Mouse (Mus musculus) cortical plate, adult 2 months (tissue): ENCODE results near the gene Atp5d. TPM values are rescaled to one million over a fixed set of nuclear protein-coding genes. Genes with fewer than 3 reads are reported as not detected.

Source experiments
- H3K27ac ChIP-seq: fragments of 200-500 bp; 2 replicates; pipeline ENCODE4 v1.5.1; 2012; ENCODE audit warnings: low read length, control low read depth, inconsistent platforms; ENCODE audit not compliant: insufficient read depth
- H3K4me1 ChIP-seq: fragments of 200-500 bp; 2 replicates; pipeline ENCODE4 v1.6.1; 2011; ENCODE audit warnings: low read length; ENCODE audit not compliant: control insufficient read depth, insufficient read depth
- H3K4me3 ChIP-seq: fragments of 200-500 bp; 2 replicates; pipeline ENCODE4 v1.5.1; 2011; ENCODE audit warnings: mild to moderate bottlenecking, low read length, control low read depth; ENCODE audit not compliant: insufficient read depth
- CTCF ChIP-seq: fragments of 200-500 bp; IDR thresholded peaks from 2 replicates; pipeline ENCODE4 v1.5.1; 2011; ENCODE audit warnings: mild to moderate bottlenecking, control low read depth, low read length; ENCODE audit not compliant: insufficient read depth; ENCODE audit errors: extremely low read depth
- POLR2A ChIP-seq: fragments of 200-500 bp; IDR thresholded peaks from 2 replicates; pipeline ENCODE4 v1.6.1; 2011; ENCODE audit warnings: mild to moderate bottlenecking, low read length, control low read depth; ENCODE audit not compliant: insufficient read depth; ENCODE audit errors: extremely low read depth
- polyA plus RNA-seq: library from polyadenylated mRNA; depleted of rRNA; stranded (reverse); fragments of >200 nt; gene quantifications from 2 replicates; pipeline ENCODE4 v1.2.3, GENCODE M21; 2012

The Atp5d gene
- polyA plus RNA-seq, 1 experiment = 641 TPM

DNA sequence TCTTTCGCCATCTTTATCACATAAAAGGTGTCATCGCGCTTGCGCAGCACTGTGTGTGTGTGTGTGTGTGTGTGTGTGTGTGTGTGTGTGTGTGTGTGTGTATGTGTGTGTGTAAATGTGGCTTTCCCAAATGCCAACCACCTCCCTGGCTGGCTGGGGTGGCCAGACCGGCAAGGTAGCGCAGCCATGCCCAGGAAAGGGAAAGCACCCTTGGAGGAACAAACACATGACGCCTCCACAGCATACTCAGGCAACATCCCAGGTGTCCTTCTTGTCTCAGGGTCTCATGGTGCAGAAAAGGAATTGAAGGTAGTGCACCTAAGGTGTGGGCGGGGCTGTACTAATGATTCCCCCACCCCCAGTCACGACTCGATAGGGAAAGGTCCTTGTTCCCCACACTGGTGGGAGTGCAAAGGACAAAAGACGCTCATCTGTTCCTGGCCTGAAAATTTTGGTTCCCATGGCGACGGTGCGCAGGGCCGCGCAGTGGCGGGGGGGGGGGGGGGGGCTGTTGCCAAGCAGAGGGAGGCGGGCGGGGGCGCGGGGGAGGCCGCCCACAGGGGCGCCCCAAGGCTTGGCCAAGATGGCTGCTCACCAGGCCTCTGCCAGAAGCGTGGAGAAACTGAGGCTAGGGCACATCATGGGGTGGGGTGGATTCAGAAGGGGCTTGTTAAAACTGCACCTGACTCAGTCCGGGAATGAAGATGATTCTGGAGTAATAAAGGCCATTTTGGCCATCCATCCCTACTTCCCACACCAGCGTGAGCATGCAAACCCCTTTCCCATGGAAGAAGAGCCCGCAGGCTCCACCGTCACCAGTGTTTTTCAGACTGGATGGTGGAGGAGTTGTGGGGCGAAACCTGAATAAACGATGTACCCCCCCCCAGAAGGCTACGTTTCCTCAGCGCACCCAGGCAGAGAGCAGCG, 543 bp upstream of the Atp5d start:
- 0 out of 2 replicates have a peak, but pooled peaks have one; percentile 23 for TF ChIP-seq POLR2A
- TF ChIP-seq CTCF = no peak
- Histone ChIP-seq H3K27ac (peak overlapping the region; percentile 98), H3K4me1 (no peaks in the 10 kb centered on the region), H3K4me3 (peak overlapping the region; percentile 98)

DNA sequence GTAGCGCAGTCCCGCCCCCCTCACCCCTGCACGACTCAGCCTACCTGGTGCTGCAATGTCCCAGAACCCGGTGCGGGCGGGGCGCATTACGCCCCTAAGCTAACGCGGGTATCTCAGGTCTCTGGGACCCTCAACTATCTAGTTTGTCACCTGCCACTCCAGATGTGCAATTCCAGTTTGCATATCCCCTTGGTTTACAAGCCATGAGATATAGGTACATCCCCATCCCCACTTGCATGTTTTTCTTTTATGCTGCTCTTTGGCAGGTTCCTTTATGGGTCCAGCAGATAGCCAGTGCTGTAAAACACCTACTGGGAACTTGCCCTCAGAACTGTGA, 975 bp downstream of the Atp5d start:
- TF ChIP-seq POLR2A (no peak), CTCF (no peak)
- Histone ChIP-seq H3K4me3 (peak overlapping the region; percentile 98), H3K4me1 (peaks cover 3% of the 10 kb centered on the region; the same call in 1 of the 2 replicates), H3K27ac (peak overlapping the region; percentile 98; the same call in 1 of the 2 replicates)

DNA sequence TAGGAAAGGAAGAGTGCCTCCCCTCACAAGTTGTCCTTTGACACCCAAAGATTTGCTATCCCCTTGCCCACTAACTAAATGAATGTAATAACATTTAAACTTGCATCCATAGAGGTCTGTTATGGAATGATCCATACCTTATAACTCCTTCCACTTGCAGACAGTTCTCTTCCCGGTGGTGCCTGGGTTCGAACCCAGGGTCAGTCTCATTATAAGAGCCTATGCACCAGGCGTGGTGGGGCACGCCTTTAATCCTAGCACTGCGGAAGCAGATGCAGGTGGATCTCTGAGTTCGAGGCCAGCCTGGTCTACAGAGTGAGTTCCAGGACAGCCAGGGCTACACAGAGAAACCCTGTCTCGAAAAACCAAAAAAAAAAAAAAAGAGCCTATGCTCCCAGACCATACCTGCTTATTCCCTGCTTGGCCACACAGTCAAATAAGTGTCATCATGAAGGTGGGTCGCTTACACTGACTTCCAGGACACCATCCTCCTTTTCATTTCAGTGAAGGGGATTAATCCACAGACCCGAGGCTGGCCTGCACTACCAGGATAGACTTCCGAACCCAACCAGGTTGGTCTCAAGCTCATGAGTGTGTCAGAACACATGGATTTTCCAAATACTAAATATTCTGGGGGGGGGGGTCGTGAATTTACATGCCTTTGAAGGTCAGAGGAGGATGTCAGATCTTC, 1.7 kb downstream of the Atp5d start:
- TF ChIP-seq CTCF (no peak), POLR2A (no peak)
- H3K4me1 ChIP-seq = peaks cover 3% of the 10 kb centered on the region; the same call in 1 of the 2 replicates
- H3K27ac ChIP-seq = no peak overlapping the region
- no peak overlapping the region for H3K4me3 ChIP-seq

DNA sequence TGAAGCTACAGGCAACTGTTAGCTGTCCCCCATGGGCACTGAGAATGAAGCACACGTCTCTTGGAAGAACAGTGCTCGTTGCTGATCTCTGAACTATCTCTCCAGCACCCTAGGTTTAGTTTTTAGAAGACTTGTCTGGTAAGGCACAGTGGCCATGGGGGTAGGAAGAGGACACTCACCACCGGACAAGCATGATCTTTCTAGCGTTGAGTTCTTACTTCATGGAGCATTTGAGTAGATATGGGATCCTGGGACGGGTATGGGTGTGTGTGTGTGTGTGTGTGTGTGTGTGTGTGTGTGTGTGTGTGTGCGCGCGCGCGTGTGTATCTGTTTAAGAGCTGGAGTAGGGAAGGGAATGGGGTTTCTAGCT, 2.2 kb downstream of the Atp5d start, which contains the start of gene Cbarp:
Gene Cbarp (minus strand): TSS at position 170 of the 370 bp plus-strand sequence.
- peaks cover 3% of the 10 kb centered on the region; the same call in 1 of the 2 replicates for H3K4me1 ChIP-seq

DNA sequence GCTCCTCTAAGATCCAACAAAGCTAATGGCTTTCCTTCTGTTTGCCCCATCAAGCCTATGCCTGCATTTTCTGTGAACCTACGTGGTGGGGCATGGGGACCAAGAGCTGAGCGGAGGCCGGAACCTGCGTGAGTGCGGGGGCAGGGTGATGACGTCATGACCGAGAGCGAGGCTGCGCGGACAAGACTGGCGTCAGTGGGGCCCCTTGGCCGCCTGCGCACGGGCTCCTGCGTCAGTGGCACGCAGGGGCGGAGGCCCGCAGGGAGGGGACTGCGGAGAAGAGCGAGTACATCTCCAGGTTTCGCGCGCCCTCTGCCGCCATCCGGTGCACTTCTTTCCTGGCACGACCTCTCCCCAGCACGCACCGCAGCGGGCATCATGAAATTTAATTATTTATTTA, 2.8 kb downstream of the Atp5d start:
- Histone ChIP-seq H3K4me3 (peak overlapping the region; percentile 73), H3K4me1 (peaks cover 3% of the 10 kb centered on the region; the same call in 1 of the 2 replicates), H3K27ac (peak overlapping the region; percentile 95)
- peak; percentile 46 for TF ChIP-seq CTCF
- TF ChIP-seq POLR2A = peak; percentile 60

More for the DNA sequence above, 2.2 kb downstream of the Atp5d start, which contains the start of gene Cbarp:
- Histone ChIP-seq H3K4me3 (peak within 1 kb of the TSS; percentile 73), H3K27ac (peak within 1 kb of the TSS; percentile 98)
- TF ChIP-seq POLR2A = no peak
- no peak for TF ChIP-seq CTCF

DNA sequence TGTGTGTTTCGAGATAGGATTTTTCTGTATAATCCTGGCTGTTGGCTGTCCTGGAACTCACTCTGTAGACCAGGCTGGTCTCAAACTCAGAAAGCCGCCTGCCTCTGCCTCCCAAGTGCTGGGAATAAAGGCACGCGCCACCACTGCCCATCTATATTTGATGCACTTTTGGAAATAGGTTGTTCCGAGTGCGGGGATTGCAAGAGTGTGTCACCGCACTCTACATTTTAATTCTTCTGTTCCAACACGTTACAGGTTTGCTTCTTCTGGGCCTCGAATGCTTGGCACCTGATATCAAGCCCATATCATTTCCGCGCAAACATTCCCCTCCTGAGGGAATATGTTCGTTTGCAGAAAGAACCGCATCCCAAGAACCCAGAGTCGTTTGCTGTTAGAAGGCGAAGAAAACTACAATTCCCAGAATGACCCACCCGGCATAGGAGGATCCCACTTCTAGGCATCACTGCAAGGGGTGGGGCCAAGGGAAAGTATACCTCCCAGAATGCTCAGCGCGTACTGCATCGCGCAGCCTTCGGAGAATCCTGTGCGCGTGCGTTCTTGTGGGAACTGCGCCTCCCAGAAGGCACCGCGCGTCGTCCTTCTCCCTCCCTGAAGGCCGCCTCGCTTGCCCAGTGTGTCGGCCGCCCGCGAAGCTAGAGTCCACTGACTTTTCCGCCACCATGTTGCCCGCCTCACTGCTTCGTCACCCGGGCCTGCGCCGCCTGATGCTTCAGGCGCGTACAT, 3.5 kb downstream of the Atp5d start:
- peak overlapping the region; percentile 80 for H3K27ac ChIP-seq
- peaks cover 3% of the 10 kb centered on the region; the same call in 1 of the 2 replicates for H3K4me1 ChIP-seq
- TF ChIP-seq CTCF = no peak
- peak; percentile 94 for TF ChIP-seq POLR2A
- H3K4me3 ChIP-seq = peak overlapping the region; percentile 73

DNA sequence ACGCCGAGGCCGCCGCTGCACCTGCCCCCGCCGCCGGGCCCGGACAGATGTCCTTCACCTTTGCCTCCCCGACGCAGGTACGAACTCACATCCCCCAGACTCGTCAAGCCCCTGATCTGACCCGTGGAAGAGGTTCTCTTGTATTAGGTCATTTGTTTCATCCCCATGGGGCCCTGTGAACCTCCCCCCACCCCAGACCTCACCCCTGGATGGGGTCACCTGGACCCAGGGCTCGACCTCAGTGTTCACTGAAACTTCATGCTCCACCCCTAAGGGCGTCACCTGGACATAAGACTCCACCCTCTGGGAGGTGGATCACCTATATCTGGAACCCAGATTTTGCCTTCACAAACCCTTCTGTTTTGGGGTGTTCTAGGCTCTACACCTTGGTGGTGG, 4.1 kb downstream of the Atp5d start:
- Histone ChIP-seq H3K4me1 (peaks cover 3% of the 10 kb centered on the region; the same call in 1 of the 2 replicates), H3K27ac (peak overlapping the region; percentile 80), H3K4me3 (peak overlapping the region; percentile 73)
- TF ChIP-seq CTCF (no peak), POLR2A (no peak)

DNA sequence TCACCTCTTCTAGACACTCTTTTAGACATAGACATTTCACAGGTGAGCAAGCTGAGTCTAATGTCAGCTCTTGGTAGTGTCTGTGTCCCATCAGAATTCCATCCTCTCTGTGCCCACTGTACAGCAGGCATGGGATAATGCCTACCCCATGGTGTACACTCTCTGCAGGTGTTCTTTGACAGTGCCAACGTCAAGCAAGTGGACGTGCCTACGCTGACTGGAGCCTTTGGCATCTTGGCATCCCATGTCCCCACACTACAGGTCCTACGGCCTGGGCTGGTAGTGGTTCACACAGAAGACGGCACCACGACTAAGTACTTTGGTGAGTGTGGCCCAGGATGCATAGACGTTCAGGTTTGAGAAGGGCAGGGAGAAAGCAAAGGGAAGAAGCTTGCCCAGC, 5.2 kb downstream of the Atp5d start:
- TF ChIP-seq CTCF = no peak
- no peak for TF ChIP-seq POLR2A
- H3K4me1 ChIP-seq = peaks cover 3% of the 10 kb centered on the region; the same call in 1 of the 2 replicates
- H3K27ac ChIP-seq = no peak overlapping the region
- no peak overlapping the region for H3K4me3 ChIP-seq

DNA sequence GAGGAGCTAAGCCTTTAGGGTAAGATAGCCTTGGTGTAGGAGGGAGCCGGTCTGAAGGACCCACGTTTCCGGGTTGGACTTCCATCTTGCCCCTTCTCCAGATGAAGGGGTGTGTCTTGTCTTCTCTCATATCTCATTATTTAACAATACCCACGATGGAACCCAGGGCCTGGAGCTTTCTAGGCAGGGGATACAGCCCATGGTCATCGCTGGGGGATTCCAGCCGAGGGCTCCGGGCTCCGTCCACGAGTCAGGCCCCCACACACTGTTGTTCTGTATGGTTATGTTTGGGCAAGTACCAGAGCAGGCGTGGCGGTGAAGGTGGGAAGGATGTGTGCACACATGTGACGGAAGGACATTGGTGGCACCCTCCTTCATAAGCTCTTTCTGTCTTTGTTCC, 5.7 kb downstream of the Atp5d start:
- no peak overlapping the region for H3K4me3 ChIP-seq
- H3K4me1 ChIP-seq = peaks cover 3% of the 10 kb centered on the region; the same call in 1 of the 2 replicates
- TF ChIP-seq CTCF (no peak), POLR2A (no peak)
- H3K27ac ChIP-seq = no peak overlapping the region
